15 mouse cellular contexts compared by ENCODE assay signal in the genomic region with DNA sequence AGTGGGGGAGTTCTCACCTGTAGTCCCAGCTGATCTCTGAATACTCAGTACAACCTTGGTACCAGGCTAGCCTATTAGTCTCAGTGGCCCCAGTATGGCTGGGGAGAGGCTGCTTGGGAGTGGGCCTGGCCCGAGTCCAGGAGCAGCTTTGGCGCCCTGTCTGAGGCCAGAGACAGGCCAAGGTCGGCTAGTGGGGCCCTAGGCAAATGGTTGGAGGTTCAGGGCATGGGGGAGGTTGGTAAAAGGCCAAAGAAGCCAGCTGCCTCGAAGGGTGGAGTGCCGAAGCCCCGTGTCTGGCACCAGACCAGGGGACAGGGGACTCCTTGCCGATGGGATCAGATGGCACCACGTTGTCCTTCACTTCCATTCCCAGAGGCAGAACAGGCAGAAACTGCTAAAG.
DNase-seq lines count a peak whose midpoint lies in the region; ATAC-seq and TF ChIP-seq lines count a peak whose summit lies in the region.
"Had no signal": no experiment of that assay in that cellular context is flagged by ENCODE, and none has a peak within 500 bp of the region (broad histone marks: within the 10 kb centered on the region; RNA-seq: fewer than 3 reads in every experiment).

No protein-coding gene starts in this region.

- no peaks in the 10 kb centered on the region for H3K36me3 ChIP-seq in lung, embryonic 14.5 days (ENCODE audit: insufficient read depth)
- no peaks in the 10 kb centered on the region for H3K36me3 ChIP-seq in lung, postnatal 0 days (ENCODE audit: insufficient read depth, low read length)
- no peaks in the 10 kb centered on the region for H3K36me3 ChIP-seq in stomach, embryonic 14.5 days (ENCODE audit: control insufficient read depth, insufficient read depth, low read length)
- H3K36me3 ChIP-seq: embryonic facial prominence, embryonic 15.5 days; forebrain, embryonic 12.5 days; G1E; heart, embryonic 10.5 days; limb, embryonic 12.5 days; liver, embryonic 15.5 days had no signal

- ATAC-seq in lung, embryonic 14.5 days (ENCODE audit: insufficient read depth): no peak
- ATAC-seq in lung, postnatal 0 days: no peak
- ATAC-seq in stomach, embryonic 14.5 days (ENCODE audit: insufficient number of reproducible peaks, insufficient read depth, low FRiP score, low read depth): 0 out of 2 replicates have a peak, but pooled peaks have one; percentile 33
- ATAC-seq in megakaryocyte progenitor cell, adult 5-6 weeks (replicated peaks; ENCODE audit: poor library complexity): no peak

- 60% methylated on average over 8 of the region's 8 CpGs for WGBS in lung, embryonic 14.5 days
- 53% methylated on average over 8 of the region's 8 CpGs for WGBS in lung, postnatal 0 days
- whole genome bisulfite sequencing in stomach, embryonic 14.5 days: 69% methylated on average over 8 of the region's 8 CpGs

- H3K27ac ChIP-seq in lung, embryonic 14.5 days (ENCODE audit: low read depth): no peak overlapping the region
- H3K27ac ChIP-seq in lung, postnatal 0 days (ENCODE audit: low read length): no peak overlapping the region
- H3K27ac ChIP-seq in stomach, embryonic 14.5 days (ENCODE audit: low read length): no peak overlapping the region
- H3K27ac ChIP-seq: embryonic facial prominence, embryonic 15.5 days; forebrain, embryonic 12.5 days; heart, embryonic 10.5 days; limb, embryonic 12.5 days; liver, embryonic 15.5 days had no signal

- TF ChIP-seq EP300 in lung, postnatal 0 days (IDR thresholded peaks at IDR 0.05): no peak

- H3K9ac ChIP-seq in lung, embryonic 14.5 days: no peak overlapping the region
- no peak overlapping the region for H3K9ac ChIP-seq in lung, postnatal 0 days (replicated peaks; ENCODE audit: low read depth)
- no peak overlapping the region for H3K9ac ChIP-seq in stomach, embryonic 14.5 days (replicated peaks; ENCODE audit: low read depth, low read length)
- H3K9ac ChIP-seq: embryonic facial prominence, embryonic 15.5 days; forebrain, embryonic 12.5 days; limb, embryonic 12.5 days; liver, embryonic 15.5 days had no signal

- no peaks in the 10 kb centered on the region for H3K9me3 ChIP-seq in lung, embryonic 14.5 days (ENCODE audit: low read depth, low read length)
- H3K9me3 ChIP-seq in lung, postnatal 0 days (ENCODE audit: low read length): no peaks in the 10 kb centered on the region
- no peaks in the 10 kb centered on the region for H3K9me3 ChIP-seq in stomach, embryonic 14.5 days (ENCODE audit: control insufficient read depth, low read depth, low read length)
- H3K9me3 ChIP-seq: embryonic facial prominence, embryonic 15.5 days; forebrain, embryonic 12.5 days; heart, embryonic 10.5 days; limb, embryonic 12.5 days; liver, embryonic 15.5 days had no signal

- H3K27me3 ChIP-seq in lung, embryonic 14.5 days (ENCODE audit: insufficient read depth, low read length): no peaks in the 10 kb centered on the region
- H3K27me3 ChIP-seq in lung, postnatal 0 days (replicated peaks; ENCODE audit: insufficient read depth, low read length): no peaks in the 10 kb centered on the region
- no peaks in the 10 kb centered on the region for H3K27me3 ChIP-seq in stomach, embryonic 14.5 days (ENCODE audit: control insufficient read depth, insufficient read depth, low read length)
- H3K27me3 ChIP-seq: embryonic facial prominence, embryonic 15.5 days; forebrain, embryonic 12.5 days; limb, embryonic 12.5 days; liver, embryonic 15.5 days had no signal

- H3K4me1 ChIP-seq in lung, embryonic 14.5 days (ENCODE audit: insufficient read depth): no peaks in the 10 kb centered on the region
- no peaks in the 10 kb centered on the region for H3K4me1 ChIP-seq in lung, postnatal 0 days (ENCODE audit: insufficient read depth, low read depth, low read length)
- peaks cover 2% of the 10 kb centered on the region; the same call in 1 of the 2 replicates for H3K4me1 ChIP-seq in stomach, embryonic 14.5 days (ENCODE audit: control insufficient read depth, insufficient read depth, low read length)
- H3K4me1 ChIP-seq: forebrain, embryonic 12.5 days; liver, embryonic 15.5 days had no signal

- H3K4me3 ChIP-seq in lung, embryonic 14.5 days (ENCODE audit: low read depth, low read length): no peak overlapping the region
- no peak overlapping the region for H3K4me3 ChIP-seq in lung, postnatal 0 days (ENCODE audit: low read depth, low read length)
- H3K4me3 ChIP-seq in stomach, embryonic 14.5 days (ENCODE audit: low read depth, low read length): no peak overlapping the region
- H3K4me3 ChIP-seq: embryonic facial prominence, embryonic 15.5 days; forebrain, embryonic 12.5 days; heart, embryonic 10.5 days; limb, embryonic 12.5 days; liver, embryonic 15.5 days had no signal

- no peak for TF ChIP-seq CTCF in lung, embryonic 14.5 days (IDR thresholded peaks at IDR 0.05; ENCODE audit: low read depth)
- TF ChIP-seq CTCF in lung, postnatal 0 days (IDR thresholded peaks at IDR 0.05): no peak

- H3K4me2 ChIP-seq in lung, embryonic 14.5 days: no peak overlapping the region
- no peak overlapping the region for H3K4me2 ChIP-seq in lung, postnatal 0 days (replicated peaks; ENCODE audit: low read depth, low read length)
- H3K4me2 ChIP-seq in stomach, embryonic 14.5 days (replicated peaks; ENCODE audit: low read depth, low read length): no peak overlapping the region
- H3K4me2 ChIP-seq: embryonic facial prominence, embryonic 15.5 days; forebrain, embryonic 12.5 days; limb, embryonic 12.5 days; liver, embryonic 15.5 days had no signal

- DNase-seq in cerebellum, adult 9-10 months: peak; percentile 19
- no peak for DNase-seq in cerebellum, adult 11-12 months
- peak; percentile 17 for DNase-seq in lung, embryonic 14.5 days
- DNase-seq in lung, postnatal 0 days (ENCODE audit: low spot score): no peak
- peak; percentile 83 to 90 for DNase-seq in cerebellum, postnatal 10 days
- DNase-seq in right cerebral cortex, postnatal 4 days: no peak
- DNase-seq: kidney, adult 2 months had no signal

Comparison
In these comparisons a context has a peak if more than half of its experiments do, and no peak if none do; other contexts are left out.
1. DNase-seq: peak in cerebellum, adult 9-10 months (single experiment), lung, embryonic 14.5 days (single experiment) and cerebellum, postnatal 10 days (2 of 2); none in cerebellum, adult 11-12 months (single experiment), lung, postnatal 0 days (single experiment) and right cerebral cortex, postnatal 4 days (single experiment).